Mouse (Mus musculus) right cerebral cortex, postnatal 14 days (tissue): ENCODE data around the gene Lpo.
A peak's percentile ranks its signal among the peaks of the same experiment; 100 is the strongest.

Experiments
- DNase-seq: peaks from one replicate; pipeline ENCODE4 v3.0.0; 2022

Gene Lpo

DNA sequence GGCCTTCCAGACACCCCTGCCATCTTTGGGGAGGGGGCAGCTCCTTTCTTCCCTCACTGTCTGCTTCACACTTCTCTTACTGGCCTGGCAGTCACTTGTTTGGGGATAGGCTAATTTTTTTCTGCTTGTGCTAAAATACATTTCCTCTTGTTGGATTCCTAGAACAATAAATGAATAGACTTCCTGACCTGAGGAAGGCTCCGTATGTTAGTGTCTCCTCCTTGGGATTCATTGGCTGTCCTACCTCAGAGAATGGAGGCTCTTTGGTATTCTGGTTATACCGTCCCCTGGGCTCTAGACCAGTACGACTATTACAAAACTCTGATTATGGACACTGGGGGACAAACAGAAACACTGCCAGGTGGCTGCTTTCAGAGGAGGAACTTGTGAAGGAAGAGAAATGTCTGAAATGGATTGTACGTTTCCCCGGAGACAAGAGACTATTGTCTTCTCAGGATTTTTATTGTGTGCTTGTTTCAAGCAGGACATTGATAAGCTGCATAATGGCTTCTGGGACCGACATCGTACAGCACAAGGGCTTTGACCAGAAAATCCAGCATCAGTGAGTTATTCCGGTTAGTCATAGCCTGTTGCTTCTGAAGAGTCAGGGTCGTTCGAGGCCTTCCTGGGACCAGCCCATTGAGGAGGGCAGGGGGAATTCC lies at the start of gene Lpo:
Gene Lpo, minus strand, starts transcription at position 51 of the 662 bp plus-strand sequence.
- DNase-seq: no peak

- DNase-seq: no peak
Measured at GRCm38 (mm10) chr11:87875436-87875835, 47.3 kb upstream of the Lpo start, which contains the start of gene Epx. TSS of gene Epx (minus strand) at chr11:87875536.

GRCm38 (mm10) chr11:87871766-87872165 lies 43.7 kb upstream of the Lpo start:
- no peak for DNase-seq

GRCm38 (mm10) chr11:87870096-87870495 lies 42.0 kb upstream of the Lpo start:
- DNase-seq: no peak

DNA sequence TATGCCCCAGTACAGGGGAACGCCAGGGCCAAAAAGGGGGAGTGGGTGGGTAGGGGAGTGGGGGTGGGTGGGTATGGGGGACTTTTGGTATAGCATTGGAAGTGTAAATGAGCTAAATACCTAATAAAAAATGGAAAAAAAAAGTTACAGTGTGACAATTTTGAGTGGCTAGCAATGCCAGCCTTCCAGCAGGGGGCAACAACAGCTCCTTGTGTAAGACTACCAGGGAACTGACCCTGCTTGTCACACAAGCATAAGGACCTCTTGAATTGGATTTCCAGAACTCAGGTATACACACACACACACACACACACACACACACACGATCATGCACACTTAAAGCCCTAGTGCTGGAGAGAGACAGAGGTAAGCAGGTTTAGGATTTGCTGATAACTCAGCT lies 38.8 kb upstream of the Lpo start:
- peak; percentile 40 for DNase-seq

GRCm38 (mm10) chr11:87862805-87863204 lies 34.7 kb upstream of the Lpo start:
- DNase-seq: no peak

DNA sequence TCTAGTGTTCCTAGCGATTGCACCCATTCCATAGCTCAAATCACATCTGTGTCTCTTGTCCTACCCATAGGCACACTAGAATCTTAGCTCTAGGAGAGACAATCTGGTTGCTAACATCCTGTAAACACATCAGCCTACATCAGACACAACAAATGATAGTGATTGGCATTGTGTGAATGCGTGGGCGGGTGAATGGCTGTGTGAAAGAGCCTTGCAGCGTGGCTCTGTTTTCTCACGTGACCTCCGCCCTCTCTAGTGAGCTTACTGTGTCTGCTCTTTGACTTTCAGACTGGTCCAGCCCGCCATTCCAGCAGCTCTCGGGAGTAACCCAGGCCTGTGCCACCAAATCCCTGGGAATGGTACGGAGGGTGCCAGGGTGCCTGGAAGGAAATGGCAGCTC lies 32.3 kb upstream of the Lpo start:
- no peak for DNase-seq

DNA sequence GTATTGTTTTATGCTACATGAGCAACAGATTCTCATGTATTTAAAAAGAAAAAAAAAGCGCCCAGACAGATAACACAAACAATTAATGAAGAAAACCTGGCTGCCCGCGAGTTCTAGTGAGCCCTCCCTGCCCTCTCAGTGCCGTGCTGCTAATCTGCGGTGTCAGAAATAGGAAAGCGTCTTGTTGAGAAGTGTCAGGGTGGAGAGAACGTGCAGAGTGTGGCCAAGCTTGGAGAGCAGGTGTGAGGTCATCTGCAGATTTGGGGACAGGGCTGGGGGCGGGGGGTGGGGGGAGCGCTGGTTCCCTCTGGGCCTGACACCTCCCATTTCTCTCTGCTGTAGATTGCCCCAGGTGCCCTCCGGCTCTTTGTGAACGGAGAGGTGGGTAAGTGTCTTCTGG lies 31.2 kb upstream of the Lpo start:
- no peak for DNase-seq

- DNase-seq: no peak
Measured at GRCm38 (mm10) chr11:87854550-87854949, 26.5 kb upstream of the Lpo start.

- DNase-seq: no peak
Measured at GRCm38 (mm10) chr11:87853597-87853954, 25.5 kb upstream of the Lpo start.

- peak; percentile 94 for DNase-seq
Measured at GRCm38 (mm10) chr11:87852690-87853596, 24.9 kb upstream of the Lpo start, which contains the start of gene Mks1. TSS of gene Mks1 (plus strand) at chr11:87853215.

- no peak for DNase-seq
Measured at GRCm38 (mm10) chr11:87847884-87848283, 19.8 kb upstream of the Lpo start.

DNA sequence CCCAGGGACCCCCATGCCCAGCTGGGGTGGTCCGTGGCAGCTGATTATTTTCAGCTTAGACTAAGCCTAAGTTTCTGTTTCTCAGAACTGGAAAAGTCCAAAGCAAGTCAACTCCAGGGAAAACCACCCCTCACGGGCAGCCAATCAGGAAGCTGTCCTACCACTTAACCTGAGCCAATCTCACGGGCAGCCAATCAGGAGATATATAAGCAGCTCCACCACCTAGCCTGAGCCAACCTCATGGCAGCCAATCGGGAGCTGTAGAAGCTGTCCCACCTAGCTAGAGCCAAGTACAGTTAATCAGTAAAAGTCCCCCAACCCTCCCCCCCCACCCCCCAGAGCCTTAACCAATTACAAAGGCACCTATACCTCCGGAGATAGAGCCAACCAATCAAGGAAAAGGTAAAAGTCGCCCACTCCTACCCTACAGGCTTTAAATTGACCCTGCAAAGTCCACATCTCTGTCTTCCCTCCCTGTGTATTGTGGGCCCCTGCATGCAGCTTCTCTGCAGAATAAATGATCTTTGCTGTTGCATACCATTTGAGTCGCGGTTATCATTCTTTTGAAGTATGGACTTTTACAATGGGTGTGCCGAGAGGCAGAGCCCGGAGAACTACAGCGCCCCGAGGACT lies 19.0 kb upstream of the Lpo start:
- DNase-seq: no peak

DNA sequence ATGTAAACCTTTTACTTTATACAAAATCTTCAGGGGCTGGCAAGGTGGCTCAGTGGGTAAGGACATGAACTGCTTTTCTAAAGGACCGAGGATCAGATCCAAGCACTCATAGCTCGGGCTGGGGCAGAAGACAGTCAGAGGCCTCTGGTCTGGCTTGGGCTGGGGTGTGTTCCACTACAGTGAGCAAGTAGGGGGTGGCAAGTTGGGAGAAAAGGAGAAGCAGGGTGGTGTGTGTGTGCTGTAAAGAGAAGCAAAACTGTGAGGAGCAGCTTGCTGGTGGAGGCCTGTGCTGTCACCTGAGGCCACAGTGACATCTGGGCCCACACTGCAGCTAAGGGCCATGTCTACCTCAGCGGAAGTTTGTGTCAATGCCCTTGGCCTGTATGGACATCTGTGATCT lies 13.3 kb upstream of the Lpo start:
- no peak for DNase-seq

DNA sequence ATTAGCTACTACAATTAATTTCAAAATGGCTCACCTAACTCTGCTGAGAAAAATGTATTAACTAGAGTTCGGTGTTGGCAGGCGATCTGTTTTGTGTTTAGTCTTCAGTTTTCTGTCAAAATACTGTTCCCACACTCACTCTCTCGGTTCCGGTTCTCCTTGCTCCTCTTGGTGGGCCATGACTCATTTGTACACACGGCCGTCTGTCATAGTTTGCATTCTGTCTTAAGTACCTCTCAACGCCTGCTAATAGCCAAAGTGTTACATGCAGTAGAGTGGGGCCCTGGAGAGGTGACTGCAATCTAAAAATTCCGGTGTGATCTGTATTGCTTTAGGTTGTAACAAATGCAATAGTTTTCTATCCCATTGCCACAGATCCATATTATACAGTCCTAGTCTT lies 12.6 kb upstream of the Lpo start:
- no peak for DNase-seq

DNA sequence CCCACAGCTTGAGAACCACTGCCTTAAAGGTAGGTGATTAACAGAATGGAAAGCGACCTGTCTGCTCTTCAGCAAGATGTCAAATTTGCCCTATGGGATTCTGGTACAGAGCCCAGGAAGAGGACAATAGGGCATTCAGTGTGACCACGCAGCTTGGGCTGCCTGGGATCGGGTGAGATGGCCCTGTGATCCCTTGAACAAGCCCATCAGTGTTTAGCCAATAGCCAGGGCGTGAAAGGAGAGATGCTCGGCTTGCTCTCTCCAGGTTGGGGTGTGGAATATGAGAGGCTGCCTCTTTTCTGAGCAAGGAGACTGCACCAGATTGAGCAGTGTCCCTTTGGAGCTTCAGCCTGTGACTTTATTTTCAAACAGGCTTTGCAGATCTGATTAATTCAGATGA lies 6.6 kb downstream of the Lpo start:
- no peak for DNase-seq

GRCm38 (mm10) chr11:87817443-87817773 lies 10.7 kb downstream of the Lpo start:
- DNase-seq: no peak

- peak; percentile 40 for DNase-seq
Measured at GRCm38 (mm10) chr11:87816707-87817442, 11.2 kb downstream of the Lpo start.

GRCm38 (mm10) chr11:87814831-87815230 lies 13.3 kb downstream of the Lpo start:
- no peak for DNase-seq

- no peak for DNase-seq
Measured at GRCm38 (mm10) chr11:87811396-87811795, 16.7 kb downstream of the Lpo start.

DNA sequence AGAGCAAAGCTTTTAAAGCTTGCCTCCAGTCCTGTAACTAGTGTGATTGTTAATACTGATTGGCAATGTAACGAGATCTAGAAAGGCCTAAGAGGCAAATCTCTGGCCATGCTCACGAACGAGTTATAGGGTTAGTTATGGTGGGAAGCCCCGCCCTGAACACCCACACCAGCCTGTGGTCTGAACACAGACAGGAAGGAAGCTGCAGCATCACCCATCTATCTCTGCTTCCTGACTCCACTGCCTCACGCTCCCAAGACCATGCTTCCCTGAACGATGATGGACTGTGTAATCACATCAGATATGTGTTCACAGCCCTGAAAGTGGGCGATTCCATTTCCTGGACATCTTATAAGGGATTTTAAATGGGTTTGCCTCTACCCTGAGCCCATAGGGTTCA lies 19.9 kb downstream of the Lpo start:
- no peak for DNase-seq

- DNase-seq: no peak
Measured at GRCm38 (mm10) chr11:87807433-87807832, 20.7 kb downstream of the Lpo start.

- no peak for DNase-seq
Measured at GRCm38 (mm10) chr11:87805448-87805847, 22.6 kb downstream of the Lpo start.
